Mouse (Mus musculus) embryonic facial prominence, embryonic 14.5 days (tissue): ENCODE data around the gene Zfp618. TPM values are rescaled to one million over a fixed set of nuclear protein-coding genes. Genes with fewer than 3 reads are reported as not detected.

Experiments used
- ATAC-seq: fragments of 200-750 bp; cut with Nextera tagmentation; 2 replicates; pipeline ENCODE4 v1.8.0; 2017; ENCODE audit warnings: low read depth, moderate number of reproducible peaks, moderate TSS enrichment
- DNase-seq: peaks from one replicate; pipeline ENCODE4 v3.0.0-alpha.2; 2015; ENCODE audit warnings: low spot score
- H3K27ac ChIP-seq: fragments of 300-500 bp; sonication (generic); replicated peaks from 2 replicates; pipeline ENCODE4 v1.5.1; 2014; ENCODE audit warnings: low read depth, mild to moderate bottlenecking, low read length, moderate library complexity
- H3K27me3 ChIP-seq: fragments of 300-500 bp; sonication (generic); replicated peaks from 2 replicates; pipeline ENCODE4 v1.6.1; 2014; ENCODE audit warnings: low read length; ENCODE audit not compliant: control insufficient read depth, insufficient read depth
- H3K36me3 ChIP-seq: fragments of 300-500 bp; sonication (generic); 2 replicates; pipeline ENCODE4 v1.6.1; 2014; ENCODE audit warnings: low read length, mixed read lengths; ENCODE audit not compliant: control insufficient read depth, insufficient read depth
- H3K4me1 ChIP-seq: fragments of 300-500 bp; sonication (generic); 2 replicates; pipeline ENCODE4 v1.6.1; 2014; ENCODE audit warnings: antibody characterized with exemption, low read length; ENCODE audit not compliant: control insufficient read depth, insufficient read depth
- H3K4me2 ChIP-seq: fragments of 300-500 bp; sonication (generic); 2 replicates; pipeline ENCODE4 v1.6.1; 2014; ENCODE audit warnings: low read depth, mild to moderate bottlenecking, low read length, moderate library complexity, mixed read lengths
- H3K4me3 ChIP-seq: fragments of 300-500 bp; sonication (generic); 2 replicates; pipeline ENCODE4 v1.5.1; 2014; ENCODE audit warnings: low read depth, mild to moderate bottlenecking, low read length
- H3K9ac ChIP-seq: fragments of 300-500 bp; sonication (generic); 2 replicates; pipeline ENCODE4 v1.6.1; 2014; ENCODE audit warnings: low read depth, mild to moderate bottlenecking, low read length, moderate library complexity, mixed read lengths
- H3K9me3 ChIP-seq: fragments of 300-500 bp; sonication (generic); 2 replicates; pipeline ENCODE4 v1.6.1; 2016; ENCODE audit warnings: low read length; ENCODE audit not compliant: control insufficient read depth
- WGBS: fragments of 180-500 bp; shearing (Covaris S2); extraction: QIAGEN DNeasy Blood & Tissue Kit; methylation state at CpG from one replicate; pipeline ENCODE4 v1.1.7; 2014; 5-methylcytosine and 5-hydroxymethylcytosine counted together
- polyA plus RNA-seq: library from polyadenylated mRNA; unstranded; fragments of >200 nt; fragmentation: Nextera tagmentation; extraction: Ambion mirVana; gene quantifications from 2 replicates; pipeline ENCODE4 v1.2.1, GENCODE M21; 2014

Gene Zfp618
- polyA plus RNA-seq, 1 experiment from 2014 or later: 17.6 TPM

DNA sequence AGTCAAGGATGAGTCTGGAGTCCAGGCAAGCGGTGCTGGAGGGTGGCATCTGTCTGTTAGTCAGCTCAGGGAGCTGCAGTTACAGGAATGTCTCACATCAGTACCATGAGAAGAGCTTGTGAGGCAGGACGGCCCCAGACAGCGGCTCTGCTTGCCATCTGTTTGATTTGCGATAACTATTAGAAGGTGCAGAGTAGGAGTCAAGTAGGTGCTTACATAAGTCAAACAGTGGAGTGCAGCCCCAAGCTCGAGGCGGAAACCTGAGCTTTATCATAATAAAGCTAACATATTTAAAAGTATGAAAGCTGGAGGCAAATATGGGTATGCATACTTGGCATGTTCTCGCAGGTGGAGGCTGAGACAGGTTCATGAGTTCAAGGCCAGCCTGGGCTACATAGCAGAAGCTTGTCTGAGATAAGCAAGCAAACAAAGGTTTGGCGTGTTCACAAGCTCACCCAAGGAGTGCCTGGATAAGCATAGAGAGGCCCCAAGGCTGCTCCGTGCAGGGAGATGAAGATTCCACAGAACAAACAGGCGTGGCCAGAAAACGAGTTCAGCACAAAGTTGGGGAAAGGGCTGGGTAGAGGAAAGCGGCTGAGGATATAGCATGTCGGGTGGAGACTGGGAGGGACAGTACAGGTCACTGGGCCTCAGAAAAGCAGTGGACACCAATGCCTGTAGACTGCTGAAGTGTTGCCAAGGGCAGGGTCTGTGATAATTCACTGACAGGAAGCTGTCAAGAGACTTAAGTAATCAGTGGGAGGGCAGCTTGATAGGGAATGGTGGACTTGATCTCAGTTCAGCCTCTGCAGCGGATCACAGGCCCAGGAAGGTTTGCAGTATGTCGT, 106.3 kb downstream of the Zfp618 start:
- Histone ChIP-seq H3K9me3 (no peaks in the 10 kb centered on the region), H3K4me3 (no peak overlapping the region), H3K4me2 (no peak overlapping the region), H3K27ac (no peak overlapping the region), H3K4me1 (no peaks in the 10 kb centered on the region; the same call in 1 of the 2 replicates), H3K27me3 (no peaks in the 10 kb centered on the region), H3K36me3 (no peaks in the 10 kb centered on the region), H3K9ac (no peak overlapping the region)
- 64% methylated on average over 15 of the region's 15 CpGs for WGBS
- DNase-seq (no peak), ATAC-seq (no peak)

DNA sequence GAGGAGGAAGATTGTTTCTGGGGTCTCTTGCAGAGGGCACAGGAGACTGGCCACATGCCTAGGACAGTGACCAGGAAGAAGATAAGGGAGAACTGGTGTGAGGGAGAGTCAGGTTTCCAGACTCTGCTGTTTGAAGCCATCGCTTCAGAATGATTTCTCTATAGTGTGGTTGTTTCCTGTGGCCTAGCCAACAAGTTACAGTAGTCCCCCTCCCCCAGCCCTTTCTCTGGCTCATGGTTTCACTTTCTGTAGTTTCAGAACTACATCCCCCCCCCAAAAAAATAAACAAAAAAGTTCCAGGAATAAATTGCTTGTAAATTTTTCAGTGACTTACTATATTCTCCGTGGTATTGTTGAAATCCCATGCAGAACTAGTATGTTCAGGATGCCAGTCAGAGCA, 107.8 kb downstream of the Zfp618 start:
- 88% methylated on average over 2 of the region's 2 CpGs for WGBS
- no peak overlapping the region for H3K4me3 ChIP-seq
- peaks cover 12% of the 10 kb centered on the region for H3K36me3 ChIP-seq
- H3K9ac ChIP-seq: no peak overlapping the region
- DNase-seq (no peak), ATAC-seq (no peak)
- H3K27me3 ChIP-seq: no peaks in the 10 kb centered on the region
- no peaks in the 10 kb centered on the region for H3K9me3 ChIP-seq
- no peaks in the 10 kb centered on the region; the same call in 1 of the 2 replicates for H3K4me1 ChIP-seq
- H3K4me2 ChIP-seq: no peak overlapping the region
- no peak overlapping the region for H3K27ac ChIP-seq

DNA sequence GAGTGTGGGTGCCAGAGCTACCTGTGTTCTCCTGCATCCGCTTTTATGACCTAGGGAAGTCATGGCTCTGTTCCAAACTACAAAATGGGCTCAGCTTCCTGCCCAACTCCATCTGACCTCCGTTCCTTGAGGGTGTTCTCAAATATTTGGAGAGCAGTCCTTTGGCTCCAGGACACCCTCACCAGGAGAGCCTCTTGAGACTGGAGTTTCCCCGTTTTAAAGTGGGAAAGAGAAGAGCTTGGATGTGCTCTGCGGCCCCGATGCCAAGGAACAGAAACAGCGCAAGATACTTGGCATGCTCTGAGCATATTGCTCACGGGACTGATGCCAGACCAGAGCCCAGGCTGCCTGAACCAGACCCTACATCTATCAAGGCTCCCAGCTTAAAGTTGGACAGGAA, 113.8 kb downstream of the Zfp618 start:
- Histone ChIP-seq H3K4me1 (no peaks in the 10 kb centered on the region), H3K4me3 (no peak overlapping the region), H3K27ac (no peak overlapping the region), H3K9ac (no peak overlapping the region), H3K27me3 (no peaks in the 10 kb centered on the region), H3K4me2 (no peak overlapping the region), H3K36me3 (peaks cover 56% of the 10 kb centered on the region), H3K9me3 (no peaks in the 10 kb centered on the region)
- DNase-seq (no peak), ATAC-seq (no peak)
- 86% methylated on average over 7 of the region's 7 CpGs for WGBS

DNA sequence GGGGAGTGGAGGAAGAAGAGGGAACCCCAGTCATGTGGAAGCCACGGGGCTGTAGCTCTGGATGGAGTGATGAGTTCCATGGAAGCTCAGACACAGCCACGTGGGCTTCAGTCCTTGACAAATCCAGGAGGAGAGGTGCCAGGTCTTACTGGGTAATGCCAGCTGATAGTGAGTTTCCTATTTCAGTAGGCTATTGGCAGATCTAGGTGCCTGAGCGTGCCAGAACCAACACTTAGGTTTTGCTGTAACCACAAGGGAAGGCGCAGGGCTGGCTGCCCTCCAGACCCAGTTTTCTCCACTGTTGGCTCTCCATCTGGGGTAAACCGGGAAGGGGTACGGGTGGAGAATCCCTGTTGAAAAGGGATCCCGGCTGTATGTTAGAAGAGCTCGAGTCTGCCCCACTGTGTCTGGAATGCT, 119.1 kb downstream of the Zfp618 start:
- H3K4me1 ChIP-seq: no peaks in the 10 kb centered on the region
- H3K27me3 ChIP-seq: no peaks in the 10 kb centered on the region
- ATAC-seq (peak; percentile 69), DNase-seq (peak; percentile 81)
- no peak overlapping the region for H3K27ac ChIP-seq
- H3K4me2 ChIP-seq: no peak overlapping the region
- no peak overlapping the region for H3K4me3 ChIP-seq
- whole genome bisulfite sequencing: 58% methylated on average over 8 of the region's 8 CpGs
- H3K9me3 ChIP-seq: no peaks in the 10 kb centered on the region
- peaks cover 76% of the 10 kb centered on the region for H3K36me3 ChIP-seq
- no peak overlapping the region for H3K9ac ChIP-seq

DNA sequence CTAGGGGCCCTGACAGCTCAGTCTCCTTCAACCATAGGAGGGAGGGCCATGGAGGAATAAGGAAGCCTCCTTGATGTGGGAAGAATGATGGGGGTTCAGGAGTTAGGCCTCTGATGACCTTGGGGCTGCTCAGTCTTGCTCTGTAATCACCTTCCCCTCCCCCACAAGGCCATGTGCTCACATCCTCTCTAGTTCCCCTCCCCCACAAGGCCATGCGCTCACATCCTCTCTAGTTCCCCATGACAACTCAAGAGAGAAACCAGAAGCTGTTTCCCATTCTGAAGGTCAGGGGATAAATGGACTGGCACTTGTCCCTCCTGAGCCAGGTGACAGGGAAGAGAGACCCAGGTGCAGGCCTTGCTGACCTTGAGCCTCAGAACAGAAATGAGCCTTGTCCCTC, 124.1 kb downstream of the Zfp618 start:
- Histone ChIP-seq H3K4me2 (no peak overlapping the region), H3K4me3 (no peak overlapping the region), H3K4me1 (0 out of 2 replicates have a peak, but pooled peaks cover 5% of the 10 kb centered on the region), H3K27me3 (no peaks in the 10 kb centered on the region), H3K27ac (no peak overlapping the region), H3K9ac (no peak overlapping the region), H3K9me3 (no peaks in the 10 kb centered on the region), H3K36me3 (peaks cover 52% of the 10 kb centered on the region)
- DNase-seq (no peak), ATAC-seq (no peak)
- 86% methylated on average over 1 of the region's 1 CpGs for WGBS

DNA sequence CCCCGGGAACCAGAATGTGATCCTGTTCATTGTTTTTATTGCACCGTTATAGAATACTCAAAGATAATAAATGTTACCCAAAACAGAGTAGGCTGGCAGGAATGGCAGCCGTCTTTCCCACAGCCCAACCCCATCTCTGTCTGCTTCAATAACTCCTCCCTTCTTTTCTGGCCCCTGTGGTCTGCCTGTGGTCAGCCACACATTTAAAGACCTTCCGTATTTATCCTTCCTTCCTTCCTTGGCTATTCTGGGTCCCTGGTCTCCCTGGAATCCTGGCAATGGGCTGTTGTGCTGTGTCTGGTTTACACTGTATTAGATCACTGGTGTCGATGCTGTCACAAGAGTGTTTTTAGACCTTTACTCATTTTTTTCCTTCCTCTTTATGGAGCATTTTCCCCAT, 125.8 kb downstream of the Zfp618 start:
- no peak overlapping the region for H3K9ac ChIP-seq
- WGBS: 74% methylated on average over 5 of the region's 5 CpGs
- ATAC-seq: no peak; the same call in 1 of the 2 replicates
- no peak overlapping the region for H3K4me3 ChIP-seq
- no peak overlapping the region for H3K27ac ChIP-seq
- H3K9me3 ChIP-seq: no peaks in the 10 kb centered on the region
- no peak overlapping the region for H3K4me2 ChIP-seq
- H3K27me3 ChIP-seq: no peaks in the 10 kb centered on the region
- H3K36me3 ChIP-seq: peaks cover 68% of the 10 kb centered on the region
- peak; percentile 33 for DNase-seq
- 0 out of 2 replicates have a peak, but pooled peaks cover 5% of the 10 kb centered on the region for H3K4me1 ChIP-seq

DNA sequence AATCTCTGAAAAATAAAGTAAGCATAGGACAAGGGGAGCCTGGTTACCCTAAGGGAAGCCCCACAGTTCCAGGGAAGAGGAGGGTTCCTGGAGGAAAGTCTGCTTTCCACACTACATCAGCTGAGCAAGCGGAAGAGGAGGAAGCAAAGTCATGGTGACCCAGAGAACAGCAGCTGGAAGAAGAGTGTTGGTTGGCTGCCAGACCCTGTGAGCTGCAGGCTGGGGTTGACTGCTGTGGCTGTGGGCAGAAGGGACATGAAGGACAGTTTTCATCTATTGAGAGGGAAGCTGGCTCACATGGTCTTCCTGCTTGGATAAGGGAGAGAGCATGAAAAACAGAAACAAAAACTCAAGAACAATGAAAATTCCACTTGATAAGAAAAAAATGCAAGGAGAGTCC, 132.2 kb downstream of the Zfp618 start:
- Histone ChIP-seq H3K4me1 (no peaks in the 10 kb centered on the region), H3K27ac (no peak overlapping the region), H3K27me3 (no peaks in the 10 kb centered on the region), H3K36me3 (peaks cover 70% of the 10 kb centered on the region), H3K4me2 (no peak overlapping the region), H3K9ac (no peak overlapping the region), H3K9me3 (no peaks in the 10 kb centered on the region), H3K4me3 (no peak overlapping the region)
- ATAC-seq (no peak), DNase-seq (no peak)
- 82% methylated on average over 1 of the region's 1 CpGs for WGBS

DNA sequence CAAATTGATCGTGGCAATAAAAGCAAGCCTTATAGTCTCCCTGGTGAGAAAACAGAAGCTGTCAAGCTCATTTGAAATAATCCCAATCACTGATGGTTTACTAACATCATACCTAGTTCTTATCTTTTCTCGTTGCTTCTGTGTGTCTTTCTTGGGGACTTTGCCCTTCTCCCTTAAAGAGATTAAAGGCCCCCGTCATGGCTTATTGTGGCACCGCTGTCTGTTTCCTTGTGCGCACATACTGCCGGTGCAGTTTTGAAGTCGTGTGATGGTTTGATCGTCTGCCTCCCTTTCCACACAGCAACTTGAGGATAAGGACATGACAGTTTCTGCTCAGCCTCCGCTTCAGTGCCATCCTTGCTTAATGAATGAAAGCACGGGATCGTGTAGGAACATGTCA, 135.1 kb downstream of the Zfp618 start:
- Histone ChIP-seq H3K4me1 (no peaks in the 10 kb centered on the region), H3K36me3 (peaks cover 69% of the 10 kb centered on the region), H3K9ac (no peak overlapping the region), H3K27me3 (no peaks in the 10 kb centered on the region), H3K4me2 (no peak overlapping the region), H3K9me3 (no peaks in the 10 kb centered on the region), H3K27ac (no peak overlapping the region), H3K4me3 (no peak overlapping the region)
- ATAC-seq: no peak
- DNase-seq: no peak
- WGBS: 87% methylated on average over 11 of the region's 11 CpGs

DNA sequence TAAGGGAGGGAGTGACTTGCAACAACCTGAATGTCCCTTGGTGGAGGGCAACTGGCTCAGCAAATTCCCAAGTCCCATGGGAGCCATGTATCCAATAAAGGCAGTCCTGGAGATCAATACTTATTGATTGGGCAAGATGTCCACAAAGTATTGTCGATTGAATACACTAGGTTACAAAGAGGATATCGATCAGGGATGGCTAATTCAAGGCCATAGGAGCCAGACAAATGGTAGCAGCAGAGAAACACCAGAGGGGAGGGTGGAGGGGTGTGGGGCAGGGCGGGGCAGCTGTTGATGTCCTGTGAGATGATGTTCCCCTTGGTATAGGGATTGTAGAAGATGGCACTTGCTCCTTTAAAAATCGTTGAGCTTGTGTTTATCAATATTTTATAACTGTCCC, 136.7 kb downstream of the Zfp618 start:
- H3K9me3 ChIP-seq: no peaks in the 10 kb centered on the region
- H3K4me2 ChIP-seq: no peak overlapping the region
- H3K36me3 ChIP-seq: peaks cover 66% of the 10 kb centered on the region
- WGBS: 94% methylated on average over 4 of the region's 4 CpGs
- ATAC-seq (no peak), DNase-seq (no peak)
- no peak overlapping the region for H3K27ac ChIP-seq
- H3K27me3 ChIP-seq: no peaks in the 10 kb centered on the region
- no peaks in the 10 kb centered on the region for H3K4me1 ChIP-seq
- H3K4me3 ChIP-seq: no peak overlapping the region
- H3K9ac ChIP-seq: no peak overlapping the region
